Mouse (Mus musculus) stomach, postnatal 0 days (tissue): ENCODE measurements around the gene Nup210.

Experiments used
- CTCF ChIP-seq: IDR thresholded peaks from 2 replicates; pipeline ENCODE4 v1.5.1; 2016; ENCODE audit warnings: antibody characterized with exemption, low read depth, mild to moderate bottlenecking, moderate library complexity
- EP300 ChIP-seq: optimal IDR thresholded peaks from 2 replicates; pipeline ENCODE3; 2016; ENCODE audit warnings: antibody characterized with exemption

GRCm38 (mm10) chr6:91020810-91021209, 95.8 kb downstream of the Nup210 start:
- TF ChIP-seq CTCF (no peak), EP300 (no peak)
